Mouse (Mus musculus): ENCODE measurements at regions not wholly inside any gene's neighbourhood (a gene's known extent, or its start where the extent isn't known, plus 50 kb on each side); places are given as distances from the start of the nearest gene placed in this dataset.

- Histone ChIP-seq H3K9me3 (ENCODE audit: low read length) (no peaks in the 10 kb centered on the region), H3K4me1 (replicated peaks; ENCODE audit: low read depth, low read length) (no peaks in the 10 kb centered on the region), H3K4me3 (replicated peaks; ENCODE audit: low read length) (no peak overlapping the region), H3K36me3 (ENCODE audit: insufficient read depth, low read length) (no peaks in the 10 kb centered on the region), H3K27me3 (ENCODE audit: insufficient read depth, low read length) (no peaks in the 10 kb centered on the region)
- TF ChIP-seq NANOG (IDR thresholded peaks at IDR 0.05; ENCODE audit: borderline replicate concordance, low read length), result no peak
- no peak for TF ChIP-seq CTCF (conservative IDR thresholded peaks at IDR 0.05; ENCODE audit: low read length)
- TF ChIP-seq POU5F1 (IDR thresholded peaks at IDR 0.05; ENCODE audit: borderline replicate concordance, low read length), result no peak
These were observed 52.1 kb upstream of the Irx2 start for GRCm38 (mm10) chr13:72576485-72576884.

GRCm38 (mm10) chr13:72578416-72578815 is 50.2 kb upstream of the Irx2 start:
- Histone ChIP-seq H3K4me3 (replicated peaks; ENCODE audit: low read length) (no peak overlapping the region), H3K4me1 (replicated peaks; ENCODE audit: low read depth, low read length) (no peaks in the 10 kb centered on the region), H3K9me3 (ENCODE audit: low read length) (no peaks in the 10 kb centered on the region), H3K27me3 (ENCODE audit: insufficient read depth, low read length) (no peaks in the 10 kb centered on the region), H3K36me3 (ENCODE audit: insufficient read depth, low read length) (no peaks in the 10 kb centered on the region)
- no peak for TF ChIP-seq NANOG (IDR thresholded peaks at IDR 0.05; ENCODE audit: borderline replicate concordance, low read length)
- TF ChIP-seq POU5F1 (IDR thresholded peaks at IDR 0.05; ENCODE audit: borderline replicate concordance, low read length), result no peak
- TF ChIP-seq CTCF (conservative IDR thresholded peaks at IDR 0.05; ENCODE audit: low read length), result no peak
